8 mouse cellular contexts compared by ENCODE assay signal in genomic region chr3:88717831-88718230, GRCm38 (mm10). TPM values are rescaled to one million over a fixed set of nuclear protein-coding genes. Genes with fewer than 3 reads are reported as not detected.
DNase-seq lines count a peak whose midpoint lies in the region; ATAC-seq and TF ChIP-seq lines count a peak whose summit lies in the region.

No protein-coding gene starts in this region.

- H3K4me2 ChIP-seq in heart, postnatal 0 days (ENCODE audit: low read depth, low read length), result peak overlapping the region; percentile 70

- peak overlapping the region; percentile 86 for H3K27ac ChIP-seq in heart, postnatal 0 days (ENCODE audit: low read depth)
- peak overlapping the region; percentile 82 for H3K27ac ChIP-seq in macrophage

- peaks cover 34% of the 10 kb centered on the region for H3K36me3 ChIP-seq in heart, postnatal 0 days (replicated peaks; ENCODE audit: control insufficient read depth, insufficient read depth, low read length)
- H3K36me3 ChIP-seq in macrophage (ENCODE audit: inconsistent target), result peaks cover 12% of the 10 kb centered on the region

- peak overlapping the region; percentile 49 for H3K9ac ChIP-seq in heart, postnatal 0 days (replicated peaks; ENCODE audit: low read depth, low read length)

- intact Hi-C loops in left cerebral cortex, postnatal 36 days (cut with DNase I), result no loop called here

- peaks cover 17% of the 10 kb centered on the region for H3K4me1 ChIP-seq in heart, postnatal 0 days (ENCODE audit: control insufficient read depth, insufficient read depth)

- peak overlapping the region; percentile 81 for H3K4me3 ChIP-seq in heart, postnatal 0 days (ENCODE audit: low read depth, low read length)
- H3K4me3 ChIP-seq in macrophage (ENCODE audit: inconsistent target), result peak overlapping the region; percentile 96

- no peaks in the 10 kb centered on the region for H3K9me3 ChIP-seq in heart, postnatal 0 days (replicated peaks; ENCODE audit: control insufficient read depth, low read length)

- TF ChIP-seq CTCF in heart, postnatal 0 days (IDR thresholded peaks at IDR 0.05; ENCODE audit: low read depth), result no peak

- peaks cover 52% of the 10 kb centered on the region for H3K79me2 ChIP-seq in macrophage (ENCODE audit: inconsistent target)

- 15% methylated on average over 1 of the region's 1 CpGs for WGBS in heart, postnatal 0 days
- 0% methylated on average over 1 of the region's 1 CpGs for WGBS in macrophage (ENCODE audit: missing documents)

- ATAC-seq in heart, postnatal 0 days (ENCODE audit: insufficient read depth, low read depth), result no peak

- TF ChIP-seq EP300 in heart, postnatal 0 days (IDR thresholded peaks at IDR 0.05; ENCODE audit: low read depth), result no peak

- DNase-seq in heart, adult 18-20 months, result peak; percentile 28 to 32
- no peak for DNase-seq in heart, adult 11 months
- DNase-seq in adipocyte (ENCODE audit: low spot score), result peak; percentile 24
- DNase-seq in heart, postnatal 0 days (ENCODE audit: low spot score), result no peak
- DNase-seq in layer of hippocampus, postnatal 14 days (ENCODE audit: low spot score in 2 of 2), result no peak
- DNase-seq in layer of hippocampus, adult 18-20 months (ENCODE audit: low spot score in 2 of 2), result no peak
- DNase-seq in left cerebral cortex, postnatal 36 days (ENCODE audit: low spot score in 2 of 2), result no peak

- H3K27me3 ChIP-seq in heart, postnatal 0 days (ENCODE audit: control insufficient read depth, insufficient read depth, low read length), result no peaks in the 10 kb centered on the region

RNA-seq across cellular contexts. Expression of gene Rit1, which starts 1.2 kb away (rescaled TPM):
- 10 to 100 TPM; 70.5 to 95.6 TPM for total RNA-seq in heart, adult 18-20 months (2021)
- total RNA-seq in heart, postnatal 0 days (2014; rRNA removed; ENCODE audit: low replicate concordance), result 65.8 and 82.6 TPM in 2 replicates
- polyA plus RNA-seq in heart, postnatal 0 days (2015; fragmentation: Nextera tagmentation; extraction: Ambion mirVana), result 85.4 and 119 TPM in 2 replicates
- total RNA-seq in macrophage (2018; cell fraction: chromatin; rRNA removed), result 10 to 100 TPM; 12.0 to 87.7 (median 38.8) TPM
- 100 to 1,000 TPM in 1 of 26 experiments, 10 to 100 TPM in 25; 33.3 to 101 (median 76.8) TPM for total RNA-seq in macrophage (2018; cell fraction: cytosol; rRNA removed)
- total RNA-seq in macrophage (2018; cell fraction: nucleus; rRNA removed), result 10 to 100 TPM; 17.8 to 72.3 (median 36.9) TPM
- polyA plus RNA-seq in macrophage (2018), result 63.4 to 99.3 TPM (median 90.4 TPM) in 3 replicates
- 10 to 100 TPM; 49.7 to 57.7 TPM for total RNA-seq in layer of hippocampus, postnatal 14 days (2021)
- 10 to 100 TPM; 37.7 to 43.0 TPM for total RNA-seq in layer of hippocampus, adult 18-20 months (2021)
- 10 to 100 TPM; 47.9 to 51.3 TPM for total RNA-seq in left cerebral cortex, postnatal 36 days (2021)

RNA-seq across cellular contexts. Expression of gene Khdc4, which starts 32.2 kb away (rescaled TPM):
- total RNA-seq in heart, adult 18-20 months (2021), result 10 to 100 TPM; 25.7 to 26.3 TPM
- 96.2 and 102 TPM in 2 replicates for total RNA-seq in heart, postnatal 0 days (2014; rRNA removed; ENCODE audit: low replicate concordance)
- polyA plus RNA-seq in heart, postnatal 0 days (2015; fragmentation: Nextera tagmentation; extraction: Ambion mirVana), result 44.4 and 46.2 TPM in 2 replicates
- total RNA-seq in macrophage (2018; cell fraction: chromatin; rRNA removed), result 100 to 1,000 TPM; 198 to 376 (median 277) TPM
- total RNA-seq in macrophage (2018; cell fraction: cytosol; rRNA removed), result 10 to 100 TPM; 20.0 to 34.1 (median 23.1) TPM
- total RNA-seq in macrophage (2018; cell fraction: nucleus; rRNA removed), result 100 to 1,000 TPM; 123 to 220 (median 167) TPM
- polyA plus RNA-seq in macrophage (2018), result 23.7 to 38.1 TPM (median 25.0 TPM) in 3 replicates
- total RNA-seq in layer of hippocampus, postnatal 14 days (2021), result 10 to 100 TPM; 51.5 to 61.6 TPM
- 10 to 100 TPM; 49.3 to 59.6 TPM for total RNA-seq in layer of hippocampus, adult 18-20 months (2021)
- total RNA-seq in left cerebral cortex, postnatal 36 days (2021), result 10 to 100 TPM; 42.4 to 63.2 TPM

RNA-seq across cellular contexts. Expression of gene Syt11, which starts 57.1 kb away (rescaled TPM):
- 1 to 10 TPM; 5.4 to 8.0 TPM for total RNA-seq in heart, adult 18-20 months (2021)
- total RNA-seq in heart, postnatal 0 days (2014; rRNA removed; ENCODE audit: low replicate concordance), result 3.5 and 13.4 TPM in 2 replicates
- polyA plus RNA-seq in heart, postnatal 0 days (2015; fragmentation: Nextera tagmentation; extraction: Ambion mirVana), result 3.2 and 4.7 TPM in 2 replicates
- 1 to 10 TPM in 23 of 26 experiments, under 1 TPM in 3; 0.34 to 9.5 (median 2.6) TPM for total RNA-seq in macrophage (2018; cell fraction: chromatin; rRNA removed)
- total RNA-seq in macrophage (2018; cell fraction: cytosol; rRNA removed), result 10 to 100 TPM in 4 of 26 experiments, 1 to 10 TPM in 22; 5.2 to 11.7 (median 8.2) TPM
- 10 to 100 TPM in 10 of 26 experiments, 1 to 10 TPM in 16; 2.4 to 20.5 (median 9.3) TPM for total RNA-seq in macrophage (2018; cell fraction: nucleus; rRNA removed)
- polyA plus RNA-seq in macrophage (2018), result 6.1 to 6.8 TPM (median 6.2 TPM) in 3 replicates
- total RNA-seq in layer of hippocampus, postnatal 14 days (2021), result 100 to 1,000 TPM; 500 to 510 TPM
- total RNA-seq in layer of hippocampus, adult 18-20 months (2021), result 100 to 1,000 TPM; 501 to 519 TPM
- total RNA-seq in left cerebral cortex, postnatal 36 days (2021), result 100 to 1,000 TPM; 498 to 620 TPM

Comparison
In these comparisons a context has a peak if more than half of its experiments do, and no peak if none do; other contexts are left out.
1. DNase-seq: peak in heart, adult 18-20 months (2 of 2) and adipocyte (single experiment); none in heart, adult 11 months (single experiment), heart, postnatal 0 days (single experiment), layer of hippocampus, postnatal 14 days (0 of 2), layer of hippocampus, adult 18-20 months (0 of 2) and left cerebral cortex, postnatal 36 days (0 of 2).
2. RNA of gene Syt11, which starts 57.1 kb away (total RNA-seq): 498 to 620 TPM in left cerebral cortex, postnatal 36 days, 501 to 519 TPM in layer of hippocampus, adult 18-20 months and 500 to 510 TPM in layer of hippocampus, postnatal 14 days; 5.4 to 8.0 TPM in heart, adult 18-20 months and 3.5 to 13.4 TPM in heart, postnatal 0 days; every median in the first group is over 10 times any median in the second.